Mouse (Mus musculus) liver, embryonic 14.5 days (tissue): ENCODE results near the gene Sqstm1.

Source experiments
- CTCF ChIP-seq: IDR thresholded peaks from 2 replicates; pipeline ENCODE4 v1.5.1; 2016; ENCODE audit warnings: antibody characterized with exemption, low read depth, control low read depth
- EP300 ChIP-seq: IDR thresholded peaks from 2 replicates; pipeline ENCODE4 v1.6.1; 2016; ENCODE audit warnings: antibody characterized with exemption, low read depth

- TF ChIP-seq CTCF = no peak
- no peak for TF ChIP-seq EP300
Measured at GRCm38 (mm10) chr11:50198916-50199315, 11.7 kb downstream of the Sqstm1 start.
